Mouse (Mus musculus) forebrain, embryonic 14.5 days (tissue): ENCODE data around the gene Alad. TPM values are rescaled to one million over a fixed set of nuclear protein-coding genes. Genes with fewer than 3 reads are reported as not detected.

ENCODE experiments used
- ATAC-seq: fragments of 200-750 bp; cut with Nextera tagmentation; 2 replicates; pipeline ENCODE4 v1.8.0; 2017; ENCODE audit warnings: mild to moderate bottlenecking, moderate library complexity
- DNase-seq: peaks from one replicate; pipeline ENCODE4 v3.0.0-alpha.2; 2015; ENCODE audit warnings: low spot score
- H3K27ac ChIP-seq: fragments of 300-500 bp; sonication (generic); 2 replicates; pipeline ENCODE4 v1.5.1; 2014; ENCODE audit warnings: low read depth, mild to moderate bottlenecking, control low read depth, low read length, moderate library complexity
- H3K27me3 ChIP-seq: fragments of 300-500 bp; sonication (generic); replicated peaks from 2 replicates; pipeline ENCODE4 v1.6.1; 2014; ENCODE audit warnings: low read length, control low read depth, mixed read lengths; ENCODE audit not compliant: control insufficient read depth, insufficient read depth
- H3K36me3 ChIP-seq: fragments of 300-500 bp; sonication (generic); 2 replicates; pipeline ENCODE4 v1.6.1; 2014; ENCODE audit warnings: low read length, control low read depth; ENCODE audit not compliant: control insufficient read depth, insufficient read depth
- H3K4me1 ChIP-seq: fragments of 300-500 bp; sonication (generic); 2 replicates; pipeline ENCODE4 v1.6.1; 2014; ENCODE audit warnings: antibody characterized with exemption, low read length, control low read depth; ENCODE audit not compliant: control insufficient read depth, insufficient read depth
- H3K4me2 ChIP-seq: fragments of 300-500 bp; sonication (generic); 2 replicates; pipeline ENCODE4 v1.6.1; 2014; ENCODE audit warnings: mild to moderate bottlenecking, control low read depth, low read length
- H3K4me3 ChIP-seq: fragments of 300-500 bp; sonication (generic); 2 replicates; pipeline ENCODE4 v1.5.1; 2014; ENCODE audit warnings: low read depth, low read length, control low read depth
- H3K9ac ChIP-seq: fragments of 300-500 bp; sonication (generic); 2 replicates; pipeline ENCODE4 v1.6.1; 2014; ENCODE audit warnings: mild to moderate bottlenecking, low read length, control low read depth, moderate library complexity
- H3K9me3 ChIP-seq: fragments of 300-500 bp; sonication (generic); replicated peaks from 2 replicates; pipeline ENCODE4 v1.6.1; 2016; ENCODE audit warnings: low read length, control low read depth, mixed read lengths; ENCODE audit not compliant: control insufficient read depth
- WGBS: fragments of 180-500 bp; shearing (Covaris S2); extraction: QIAGEN DNeasy Blood & Tissue Kit; methylation state at CpG from one replicate; pipeline ENCODE4 v1.1.7; 2014; 5-methylcytosine and 5-hydroxymethylcytosine counted together
- polyA plus RNA-seq: library from polyadenylated mRNA; unstranded; fragments of >200 nt; fragmentation: Nextera tagmentation; extraction: Ambion mirVana; gene quantifications from 2 replicates; pipeline ENCODE4 v1.2.1, GENCODE M21; 2014

Gene Alad
- polyA plus RNA-seq, 1 experiment from 2014 or later: 80.9 TPM

GRCm38 (mm10) chr4:62520892-62521400 lies 1.2 kb upstream of the Alad start:
- Histone ChIP-seq H3K9ac (no peak overlapping the region), H3K4me2 (no peak overlapping the region), H3K4me1 (peaks cover 16% of the 10 kb centered on the region), H3K27me3 (no peaks in the 10 kb centered on the region), H3K4me3 (no peak overlapping the region), H3K27ac (no peak overlapping the region), H3K9me3 (no peaks in the 10 kb centered on the region), H3K36me3 (peaks cover 10% of the 10 kb centered on the region)
- ATAC-seq: no peak
- DNase-seq: no peak
- 91% methylated on average over 2 of the region's 2 CpGs for WGBS

GRCm38 (mm10) chr4:62519122-62519848 lies 433 bp downstream of the Alad start:
- Histone ChIP-seq H3K4me2 (peak overlapping the region; percentile 70), H3K36me3 (peaks cover 10% of the 10 kb centered on the region), H3K9ac (peak overlapping the region; percentile 78), H3K27me3 (no peaks in the 10 kb centered on the region), H3K4me3 (peak overlapping the region; percentile 67), H3K27ac (peak overlapping the region; percentile 72), H3K4me1 (peaks cover 13% of the 10 kb centered on the region), H3K9me3 (no peaks in the 10 kb centered on the region)
- ATAC-seq: peak; percentile 78
- 2% methylated on average over 26 of the region's 26 CpGs for WGBS
- no peak for DNase-seq

- Histone ChIP-seq H3K27me3 (no peaks in the 10 kb centered on the region), H3K9me3 (no peaks in the 10 kb centered on the region), H3K4me1 (peaks cover 9% of the 10 kb centered on the region), H3K4me2 (peak overlapping the region; percentile 70), H3K36me3 (peaks cover 12% of the 10 kb centered on the region), H3K27ac (no peak overlapping the region), H3K4me3 (peak overlapping the region; percentile 67), H3K9ac (peak overlapping the region; percentile 78)
- DNase-seq (no peak), ATAC-seq (no peak)
- WGBS: 51% methylated on average over 13 of the region's 13 CpGs
Observed at GRCm38 (mm10) chr4:62518416-62519121, 1.1 kb downstream of the Alad start.

- 79% methylated on average over 10 of the region's 10 CpGs for WGBS
- ATAC-seq (no peak), DNase-seq (no peak)
- Histone ChIP-seq H3K36me3 (peaks cover 18% of the 10 kb centered on the region), H3K4me1 (peaks cover 9% of the 10 kb centered on the region), H3K9ac (no peak overlapping the region), H3K27me3 (no peaks in the 10 kb centered on the region), H3K4me2 (peak overlapping the region; percentile 70; the same call in 1 of the 2 replicates), H3K4me3 (no peak overlapping the region), H3K9me3 (no peaks in the 10 kb centered on the region), H3K27ac (no peak overlapping the region)
Observed at GRCm38 (mm10) chr4:62517538-62518415, 1.9 kb downstream of the Alad start.

- H3K9ac ChIP-seq: no peak overlapping the region
Observed at GRCm38 (mm10) chr4:62517046-62517445, 2.7 kb downstream of the Alad start.

GRCm38 (mm10) chr4:62516579-62516978 lies 3.1 kb downstream of the Alad start:
- peaks cover 24% of the 10 kb centered on the region for H3K36me3 ChIP-seq
- peaks cover 9% of the 10 kb centered on the region for H3K4me1 ChIP-seq
- H3K9me3 ChIP-seq: no peaks in the 10 kb centered on the region
- H3K4me3 ChIP-seq: no peak overlapping the region
- WGBS: 87% methylated on average over 1 of the region's 1 CpGs
- no peak for ATAC-seq
- no peaks in the 10 kb centered on the region for H3K27me3 ChIP-seq
- H3K4me2 ChIP-seq: no peak overlapping the region
- H3K27ac ChIP-seq: no peak overlapping the region
- no peak for DNase-seq
- no peak overlapping the region for H3K9ac ChIP-seq

More at GRCm38 (mm10) chr4:62517046-62517445, 2.7 kb downstream of the Alad start:
- no peak overlapping the region for H3K27ac ChIP-seq
- DNase-seq: no peak
- WGBS: 93% methylated on average over 8 of the region's 8 CpGs
- no peaks in the 10 kb centered on the region for H3K9me3 ChIP-seq
- no peak for ATAC-seq
- no peaks in the 10 kb centered on the region for H3K27me3 ChIP-seq
- H3K4me3 ChIP-seq: no peak overlapping the region
- H3K4me2 ChIP-seq: no peak overlapping the region
- H3K36me3 ChIP-seq: peaks cover 19% of the 10 kb centered on the region
- H3K4me1 ChIP-seq: peaks cover 9% of the 10 kb centered on the region

- ATAC-seq: no peak
- H3K36me3 ChIP-seq: peaks cover 29% of the 10 kb centered on the region
- no peak overlapping the region for H3K9ac ChIP-seq
- H3K9me3 ChIP-seq: no peaks in the 10 kb centered on the region
- H3K4me2 ChIP-seq: no peak overlapping the region
- no peak for DNase-seq
- H3K4me1 ChIP-seq: peaks cover 9% of the 10 kb centered on the region
- 66% methylated on average over 2 of the region's 2 CpGs for WGBS
- no peak overlapping the region for H3K27ac ChIP-seq
- no peak overlapping the region for H3K4me3 ChIP-seq
- H3K27me3 ChIP-seq: no peaks in the 10 kb centered on the region
Observed at GRCm38 (mm10) chr4:62516079-62516478, 3.6 kb downstream of the Alad start.

- 83% methylated on average over 3 of the region's 3 CpGs for WGBS
- no peaks in the 10 kb centered on the region for H3K9me3 ChIP-seq
- ATAC-seq: no peak
- H3K4me3 ChIP-seq: no peak overlapping the region
- peaks cover 35% of the 10 kb centered on the region for H3K36me3 ChIP-seq
- H3K27ac ChIP-seq: no peak overlapping the region
- no peak for DNase-seq
- no peak overlapping the region for H3K4me2 ChIP-seq
- H3K4me1 ChIP-seq: peaks cover 9% of the 10 kb centered on the region
- no peak overlapping the region for H3K9ac ChIP-seq
- H3K27me3 ChIP-seq: no peaks in the 10 kb centered on the region
Observed at GRCm38 (mm10) chr4:62515490-62515889, 4.2 kb downstream of the Alad start.
